Mouse (Mus musculus): ENCODE data around the gene Nosip.

DNA sequence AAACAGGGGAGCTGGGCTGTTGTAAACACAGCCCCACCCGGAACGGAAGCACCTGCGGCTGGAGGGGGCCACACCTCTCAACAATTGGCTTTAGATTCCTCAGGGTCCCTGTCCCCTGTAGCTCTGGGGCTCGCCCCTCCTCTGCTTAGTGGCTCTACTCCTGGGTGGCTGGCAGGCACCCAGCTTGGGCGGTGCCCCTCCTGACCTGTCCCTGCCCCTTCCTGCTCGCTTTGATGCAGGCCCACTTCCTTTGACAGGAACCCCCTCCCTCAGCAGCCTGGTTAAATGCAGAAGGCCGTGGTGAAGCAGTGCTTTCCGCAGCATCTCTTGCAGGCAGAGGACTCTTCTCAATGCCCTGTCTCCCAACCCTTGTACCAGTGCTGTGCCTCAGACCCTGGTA, 59.2 kb downstream of the Nosip start:
- TF ChIP-seq MAFK (IDR thresholded peaks at IDR 0.05; ENCODE audit: insufficient read depth, low read depth, low read length) (no peak), ZC3H11A (IDR thresholded peaks at IDR 0.05; ENCODE audit: borderline replicate concordance, low read depth, low read length) (no peak), ZNF384 (IDR thresholded peaks at IDR 0.05; ENCODE audit: low read depth, low read length) (no peak)

All from ES-E14 (cell line).